Mouse (Mus musculus) natural killer cell, adult 2 months (primary cell): ENCODE data around the gene Zfp385b.

Experiments
- DNase-seq, 2 experiments: peaks; one replicate each; pipeline ENCODE4 v3.0.0; 2022; ENCODE audit warnings: low spot score in 2 of 2

Gene Zfp385b

GRCm38 (mm10) chr2:77589205-77589901, 230.1 kb downstream of the Zfp385b start:
- no peak for DNase-seq

- no peak for DNase-seq
Measured at GRCm38 (mm10) chr2:77587387-77587786, 232.1 kb downstream of the Zfp385b start.

GRCm38 (mm10) chr2:77586581-77587360, 232.7 kb downstream of the Zfp385b start:
- DNase-seq, result no peak

- no peak for DNase-seq
Measured at GRCm38 (mm10) chr2:77583586-77583985, 235.9 kb downstream of the Zfp385b start.

GRCm38 (mm10) chr2:77576571-77576970, 242.9 kb downstream of the Zfp385b start:
- no peak for DNase-seq

- DNase-seq, result no peak
Measured at GRCm38 (mm10) chr2:77567528-77568435, 251.7 kb downstream of the Zfp385b start.

- no peak for DNase-seq
Measured at GRCm38 (mm10) chr2:77563706-77564105, 255.7 kb downstream of the Zfp385b start.

GRCm38 (mm10) chr2:77561941-77562340, 257.5 kb downstream of the Zfp385b start:
- no peak for DNase-seq

- DNase-seq, result no peak
Measured at GRCm38 (mm10) chr2:77556938-77557337, 262.5 kb downstream of the Zfp385b start.

GRCm38 (mm10) chr2:77555980-77556379, 263.5 kb downstream of the Zfp385b start:
- no peak for DNase-seq

- DNase-seq, result no peak
Measured at GRCm38 (mm10) chr2:77552675-77553074, 266.8 kb downstream of the Zfp385b start.

GRCm38 (mm10) chr2:77543388-77543787, 276.1 kb downstream of the Zfp385b start:
- no peak for DNase-seq

- DNase-seq, result no peak
Measured at GRCm38 (mm10) chr2:77542605-77543004, 276.8 kb downstream of the Zfp385b start.

GRCm38 (mm10) chr2:77541681-77542080, 277.8 kb downstream of the Zfp385b start:
- DNase-seq, result no peak

- DNase-seq, result no peak
Measured at GRCm38 (mm10) chr2:77540860-77541259, 278.6 kb downstream of the Zfp385b start.

- no peak for DNase-seq
Measured at GRCm38 (mm10) chr2:77536556-77536955, 282.9 kb downstream of the Zfp385b start.

GRCm38 (mm10) chr2:77528079-77528752, 291.2 kb downstream of the Zfp385b start:
- DNase-seq, result no peak

- no peak for DNase-seq
Measured at GRCm38 (mm10) chr2:77527616-77528015, 291.8 kb downstream of the Zfp385b start.

GRCm38 (mm10) chr2:77526803-77527202, 292.6 kb downstream of the Zfp385b start:
- no peak for DNase-seq

- no peak for DNase-seq
Measured at GRCm38 (mm10) chr2:77526301-77526700, 293.1 kb downstream of the Zfp385b start.

- DNase-seq, result no peak
Measured at GRCm38 (mm10) chr2:77522223-77522622, 297.2 kb downstream of the Zfp385b start.

- DNase-seq, result no peak
Measured at GRCm38 (mm10) chr2:77519341-77519740, 300.1 kb downstream of the Zfp385b start.
